Mouse (Mus musculus): ENCODE measurements at regions not wholly inside any gene's neighbourhood (a gene's known extent, or its start where the extent isn't known, plus 50 kb on each side); places are given as distances from the start of the nearest gene placed in this dataset.

DNA sequence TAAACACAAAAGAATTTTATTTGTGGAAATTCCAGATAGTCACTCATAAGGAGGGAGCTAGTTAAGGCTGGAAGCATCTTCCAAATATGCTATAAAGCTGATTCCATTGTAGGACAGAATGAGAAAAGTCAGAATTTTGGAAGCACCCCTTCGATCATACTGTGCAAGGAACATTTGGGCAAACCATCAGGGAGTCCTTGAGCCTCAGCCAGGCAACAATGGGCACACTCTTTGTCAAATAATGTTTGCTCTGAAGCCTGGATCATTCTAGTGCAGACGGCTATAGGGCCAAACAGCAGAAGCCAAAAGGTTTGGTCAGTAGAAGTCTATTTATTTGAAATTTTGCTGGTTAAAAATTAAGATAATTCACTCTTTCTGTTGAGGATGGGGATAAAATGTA is 114.7 kb upstream of the Cadm2 start:
- no peaks in the 10 kb centered on the region for H3K9me3 ChIP-seq (replicated peaks)
- no peaks in the 10 kb centered on the region for H3K4me1 ChIP-seq
- no peaks in the 10 kb centered on the region for H3K27me3 ChIP-seq (ENCODE audit: low read depth, poor library complexity, severe bottlenecking)
- no peak overlapping the region for H3K4me3 ChIP-seq
- H3K27ac ChIP-seq, result no peak overlapping the region
- no peak for DNase-seq (ENCODE audit: low spot score)
- H3K36me3 ChIP-seq, result no peaks in the 10 kb centered on the region
- WGBS, result 88% methylated on average over 2 of the region's 2 CpGs

DNA sequence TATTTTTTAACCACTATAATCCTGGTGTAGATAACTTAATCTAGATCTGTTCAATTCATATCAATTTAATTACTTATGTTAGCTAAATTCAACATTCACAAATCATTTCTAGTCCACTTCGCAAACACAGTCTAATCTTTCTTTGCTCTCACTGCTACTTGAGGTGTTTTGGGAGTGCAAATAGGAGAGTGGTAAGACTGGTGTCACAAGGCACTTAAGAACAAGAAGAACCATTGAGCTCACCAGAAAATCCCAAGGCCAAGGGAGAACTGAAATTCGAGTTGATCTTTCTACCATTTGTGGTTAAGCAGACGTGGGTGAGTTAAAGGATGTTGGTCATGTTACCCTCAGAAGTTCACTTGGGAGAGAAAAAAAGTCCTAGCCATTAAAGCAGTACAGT is 77.9 kb upstream of the Cadm2 start:
- no peaks in the 10 kb centered on the region for H3K9me3 ChIP-seq (replicated peaks)
- H3K36me3 ChIP-seq, result no peaks in the 10 kb centered on the region
- no peak overlapping the region for H3K4me3 ChIP-seq
- 70% methylated on average over 3 of the region's 3 CpGs for WGBS
- H3K27me3 ChIP-seq (ENCODE audit: low read depth, poor library complexity, severe bottlenecking), result no peaks in the 10 kb centered on the region
- DNase-seq (ENCODE audit: low spot score), result no peak
- H3K4me1 ChIP-seq, result no peaks in the 10 kb centered on the region
- no peak overlapping the region for H3K27ac ChIP-seq

Measured in limb, embryonic 10.5 days (tissue).